Mouse (Mus musculus) heart, adult 9 months (tissue): ENCODE measurements at regions not wholly inside any gene's neighbourhood (a gene's known extent, or its start where the extent isn't known, plus 50 kb on each side); places are given as distances from the start of the nearest gene placed in this dataset.

Experiments used
- DNase-seq, 2 experiments: peaks; one replicate each; pipeline ENCODE4 v3.0.0; 2022; ENCODE audit warnings: low spot score in 2 of 2

DNA sequence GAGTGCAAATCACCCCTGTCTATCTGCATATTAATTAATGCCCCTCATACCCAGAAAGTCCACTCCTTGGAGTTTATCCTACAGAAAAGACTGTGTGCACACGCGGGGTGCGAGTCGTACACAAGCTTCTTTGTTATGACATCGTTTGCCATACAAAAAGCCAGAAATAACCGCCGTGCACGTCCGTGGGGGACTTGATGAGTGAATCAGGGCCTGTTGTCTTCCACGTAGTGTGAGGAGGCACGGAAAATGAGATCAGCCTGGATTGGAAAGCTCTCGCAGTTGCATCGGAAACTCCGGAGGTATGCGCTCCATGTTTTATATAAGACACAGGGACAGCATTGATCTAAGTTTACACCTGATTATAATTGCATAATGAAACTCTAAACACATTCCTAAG lies 120.3 kb downstream of the Etnk1 start:
- no peak for DNase-seq

DNA sequence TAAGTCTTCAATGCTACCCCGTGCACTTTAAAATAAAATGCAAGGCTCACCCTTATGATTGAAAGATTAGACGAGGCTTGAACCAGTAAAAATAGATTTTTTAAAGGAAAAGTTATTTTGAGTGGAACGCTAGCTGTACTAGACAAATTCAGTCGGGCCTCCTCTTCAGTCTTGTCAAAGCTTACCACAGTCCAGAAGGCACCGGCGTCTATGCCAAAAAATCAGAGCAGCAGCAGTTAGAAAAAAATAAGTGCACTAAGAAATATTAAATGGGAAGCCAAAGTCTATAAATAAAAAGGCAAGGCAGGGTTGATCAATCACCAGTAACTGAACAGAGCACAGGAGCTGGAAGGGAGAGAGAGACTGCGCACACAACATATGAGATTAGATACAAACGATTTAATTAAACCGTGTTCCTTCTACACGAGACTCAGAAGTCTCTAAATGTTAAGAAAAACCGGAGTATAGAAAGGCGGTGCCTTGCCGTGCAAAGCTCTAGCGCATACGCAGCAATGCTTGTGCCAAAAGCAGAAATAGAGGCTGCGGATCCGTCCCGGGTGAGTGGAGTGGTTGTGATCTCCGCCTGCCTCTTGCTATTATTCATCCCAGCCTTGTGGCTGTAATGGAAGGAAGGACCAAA lies 121.6 kb downstream of the Etnk1 start:
- no peak for DNase-seq

DNA sequence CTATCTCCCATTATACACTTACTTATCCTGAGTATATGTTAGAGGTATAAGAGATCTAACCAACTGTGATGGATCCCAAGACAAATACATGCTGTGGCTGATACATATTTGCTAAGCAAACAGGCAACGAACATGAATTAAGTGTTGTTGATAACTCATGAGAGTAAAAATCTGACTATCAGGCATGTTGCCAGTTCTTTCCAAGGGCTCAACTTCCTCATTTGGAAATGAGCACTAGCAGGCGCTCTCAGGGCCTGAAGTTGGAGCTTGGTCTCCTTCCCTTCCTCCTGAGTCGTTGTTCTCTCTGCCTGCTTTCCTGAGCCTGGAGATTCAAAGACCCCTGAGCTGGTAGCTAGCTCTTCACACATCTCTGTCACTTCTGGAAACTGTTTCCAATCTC lies 126.6 kb downstream of the Etnk1 start:
- no peak for DNase-seq

DNA sequence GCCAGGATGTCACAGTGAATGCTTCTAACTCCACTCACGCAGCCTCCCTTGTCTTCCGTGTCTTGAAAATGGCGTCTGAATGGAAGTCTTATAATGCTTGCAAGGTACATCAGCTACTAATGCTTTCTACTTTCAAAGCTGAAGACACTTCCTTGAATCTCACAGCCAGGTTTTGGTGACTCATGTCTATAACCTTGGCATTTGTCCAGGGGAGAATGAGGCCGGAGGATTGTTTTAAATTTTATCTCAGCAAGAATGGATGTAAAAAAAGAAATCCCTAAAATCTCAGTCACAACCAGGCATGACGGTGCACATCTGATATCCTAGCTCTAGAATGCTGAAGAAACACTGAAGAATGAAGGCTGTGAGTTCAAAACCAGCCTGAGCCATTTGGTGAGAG lies 131.4 kb downstream of the Etnk1 start:
- DNase-seq, result no peak

DNA sequence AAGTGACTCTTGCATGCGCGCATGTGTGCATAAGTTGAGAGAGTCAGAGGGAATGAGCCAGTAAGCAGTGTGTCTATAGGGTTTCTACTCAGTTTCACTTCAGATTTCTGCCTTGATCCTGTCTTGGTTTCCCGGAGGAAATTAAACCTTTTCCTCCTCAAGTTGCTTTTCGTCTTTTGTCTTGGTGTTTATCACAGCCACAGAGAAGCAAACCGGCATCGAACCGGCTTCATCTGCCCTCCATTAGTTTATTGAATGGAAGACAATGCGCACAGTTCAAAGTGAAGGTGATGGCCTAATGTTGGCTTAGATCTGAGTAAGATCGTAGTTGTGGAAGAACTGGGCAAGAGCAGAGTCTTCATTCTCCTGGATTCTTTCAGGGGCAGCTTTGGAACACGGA lies 134.4 kb downstream of the Etnk1 start:
- no peak for DNase-seq

DNA sequence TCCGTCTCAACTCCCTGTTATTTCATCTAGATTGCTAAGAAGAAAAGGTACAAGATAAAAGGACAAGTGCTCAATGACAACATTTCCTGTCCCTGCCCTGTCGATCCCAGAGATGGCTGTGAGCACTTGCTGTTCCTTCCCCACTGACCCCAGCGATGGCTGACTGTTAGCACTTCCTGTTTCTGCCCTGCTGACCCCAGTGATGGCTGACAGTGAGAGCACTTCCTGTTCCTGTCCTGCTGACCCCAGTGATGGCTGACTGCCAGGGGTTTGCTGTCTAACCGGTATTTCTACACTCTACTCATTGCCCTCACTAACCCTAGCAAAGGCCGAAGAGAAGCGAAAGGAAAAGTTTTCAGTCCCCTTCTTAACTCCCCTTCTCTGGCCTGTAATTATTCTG lies 140.3 kb downstream of the Etnk1 start:
- peak in 1 of 2 experiments; percentile 5 for DNase-seq

DNA sequence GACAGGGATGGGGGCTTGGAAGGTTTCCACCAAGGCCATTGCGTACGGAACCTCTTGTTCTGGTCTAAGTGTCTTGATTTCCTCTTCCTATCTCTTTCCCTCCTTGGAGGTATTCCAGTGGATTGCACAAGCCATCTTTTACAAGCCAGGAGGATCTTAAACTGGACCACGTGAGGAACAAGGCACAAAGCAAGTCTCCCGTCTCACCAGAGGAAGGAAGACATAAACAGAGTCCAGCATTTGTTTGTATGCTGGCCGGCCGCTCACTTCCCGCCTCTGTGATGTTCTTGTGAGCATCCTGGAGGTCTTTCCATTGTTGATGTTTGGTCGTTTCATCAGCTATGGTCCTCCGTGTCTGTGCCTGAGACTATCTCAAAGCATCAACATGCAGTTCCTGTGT lies 148.8 kb downstream of the Etnk1 start:
- peak; percentile 52 to 67 for DNase-seq

DNA sequence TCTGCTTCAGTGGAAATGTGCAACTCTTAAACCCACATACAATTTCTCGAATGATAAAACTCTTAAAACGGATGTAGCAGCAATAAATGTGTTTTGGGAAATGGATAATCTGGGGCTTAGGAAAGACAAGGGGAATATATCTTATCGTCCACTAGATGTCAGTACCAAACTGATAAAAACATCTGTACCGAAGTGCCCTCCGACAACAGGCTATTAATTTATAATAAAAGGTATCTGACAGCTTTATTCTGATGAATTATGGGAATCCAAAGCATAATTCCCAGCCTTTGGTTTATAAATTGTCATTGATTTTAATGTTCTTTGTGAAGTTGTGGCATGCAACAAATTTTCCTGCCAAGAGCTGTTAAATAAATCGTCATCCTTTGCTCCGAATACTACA lies 153.4 kb downstream of the Etnk1 start:
- DNase-seq, result no peak

DNA sequence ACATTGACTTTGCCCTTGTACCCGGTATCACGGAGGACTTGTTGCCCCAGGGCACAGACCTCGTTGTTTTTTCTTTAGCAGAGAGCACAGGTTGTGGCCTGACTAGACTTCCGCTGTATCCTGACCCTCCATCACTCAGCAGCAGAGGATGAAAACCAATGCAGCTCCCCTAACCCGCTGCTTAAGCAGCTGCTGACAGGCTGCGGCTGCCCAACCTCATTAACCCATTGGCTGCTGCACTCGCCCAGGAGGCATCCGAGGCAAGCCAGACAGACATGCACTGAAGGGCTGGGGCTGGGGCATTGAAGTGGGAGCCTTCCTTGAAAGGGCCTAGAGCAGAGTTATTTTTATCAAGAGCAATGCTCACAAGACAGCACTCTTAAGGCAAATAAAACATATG lies 157.6 kb downstream of the Etnk1 start:
- DNase-seq, result no peak

DNA sequence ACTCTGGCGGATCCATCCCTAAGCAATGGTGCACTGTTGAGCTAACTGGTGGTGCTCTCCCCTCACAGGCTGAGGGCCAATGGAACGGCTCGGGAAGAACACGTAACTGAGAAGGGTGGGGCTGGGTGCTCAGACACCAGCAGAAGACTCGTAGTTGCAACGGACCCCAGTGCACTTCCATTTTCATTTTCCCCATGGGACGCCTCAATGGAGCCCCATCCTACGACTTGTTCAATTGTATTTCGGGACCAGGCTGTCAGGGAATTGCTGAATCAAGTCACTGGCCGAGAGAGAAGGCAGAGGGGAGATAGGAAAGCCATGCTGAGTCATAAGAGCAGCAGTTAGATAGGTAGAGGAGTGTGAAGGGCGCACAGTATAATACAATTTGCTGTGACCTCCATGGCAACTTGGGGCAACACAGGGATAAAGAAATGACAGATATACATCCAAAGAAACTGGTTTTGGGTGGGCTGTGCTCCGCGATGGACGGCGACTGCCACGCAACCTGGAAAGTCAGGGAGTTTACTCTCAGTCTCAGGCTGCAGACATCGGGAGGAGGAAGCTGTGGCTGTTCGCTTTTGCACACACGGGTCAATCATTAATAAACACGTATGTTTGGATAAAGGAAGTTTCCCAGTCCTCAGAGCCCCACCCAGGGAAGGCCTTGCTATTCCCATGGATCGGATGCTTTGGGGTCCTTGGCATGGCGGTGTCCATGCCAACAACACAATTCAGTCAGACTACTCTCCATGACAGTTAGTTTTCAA lies 160.1 kb downstream of the Etnk1 start:
- DNase-seq, result peak in 1 of 2 experiments; percentile 4

DNA sequence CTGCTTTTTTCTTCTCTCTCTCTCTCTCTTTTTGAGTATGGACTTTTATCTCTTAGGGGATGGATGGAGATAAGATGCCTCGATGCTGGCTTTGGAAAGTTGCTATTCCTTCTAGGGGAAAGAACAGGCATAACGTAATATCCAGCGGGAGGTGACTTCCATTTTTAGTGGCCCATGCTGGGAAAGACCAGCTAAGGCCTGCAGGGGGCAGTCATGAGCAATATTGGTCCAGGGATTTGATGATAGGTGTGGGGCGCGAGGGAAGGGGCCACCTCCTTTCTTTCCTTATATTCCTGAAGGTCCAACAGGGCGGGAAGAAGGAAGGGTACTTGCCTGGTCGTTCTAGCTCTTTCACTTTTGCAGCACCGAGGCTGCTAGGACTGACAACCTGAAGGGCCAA lies 160.8 kb downstream of the Etnk1 start:
- no peak for DNase-seq

DNA sequence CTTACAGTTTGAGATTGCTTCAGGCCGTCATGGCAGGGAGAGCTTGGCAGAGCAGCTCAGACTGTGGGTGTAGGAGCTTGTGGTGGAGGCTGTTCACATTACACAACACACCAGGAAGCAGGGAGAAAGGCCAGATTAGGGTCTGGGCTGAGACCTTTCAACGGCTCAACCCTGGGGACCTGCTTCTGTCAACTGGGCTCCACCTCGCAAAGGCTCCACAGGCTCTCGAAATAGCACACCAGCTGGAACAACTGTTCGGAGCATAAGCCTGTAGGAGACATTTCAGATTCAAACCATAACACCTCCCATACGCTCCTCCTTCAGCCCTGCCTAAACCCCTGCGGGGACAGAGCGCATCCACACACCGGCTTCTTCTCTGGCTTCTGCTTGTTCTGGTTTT lies 161.2 kb downstream of the Etnk1 start:
- no peak for DNase-seq

DNA sequence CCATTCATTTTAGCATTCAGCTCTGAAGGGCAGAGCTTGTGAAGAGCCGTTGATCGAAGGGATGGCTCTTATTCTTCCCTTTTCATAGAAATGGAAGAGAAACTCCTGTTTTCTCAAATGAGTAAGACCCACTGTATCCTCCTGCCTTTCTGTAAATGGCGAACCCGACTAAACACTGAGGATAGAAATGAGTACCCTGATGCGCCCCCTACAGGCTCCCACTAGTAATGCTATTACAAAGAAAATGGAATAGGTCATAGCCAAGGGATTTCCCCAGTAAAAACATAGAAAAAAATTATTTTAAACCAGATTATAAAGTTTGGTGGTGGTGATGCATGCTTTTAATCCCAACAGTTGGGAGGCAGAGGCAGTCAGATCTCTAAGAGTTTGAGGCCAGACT lies 162.1 kb downstream of the Etnk1 start:
- no peak for DNase-seq

DNA sequence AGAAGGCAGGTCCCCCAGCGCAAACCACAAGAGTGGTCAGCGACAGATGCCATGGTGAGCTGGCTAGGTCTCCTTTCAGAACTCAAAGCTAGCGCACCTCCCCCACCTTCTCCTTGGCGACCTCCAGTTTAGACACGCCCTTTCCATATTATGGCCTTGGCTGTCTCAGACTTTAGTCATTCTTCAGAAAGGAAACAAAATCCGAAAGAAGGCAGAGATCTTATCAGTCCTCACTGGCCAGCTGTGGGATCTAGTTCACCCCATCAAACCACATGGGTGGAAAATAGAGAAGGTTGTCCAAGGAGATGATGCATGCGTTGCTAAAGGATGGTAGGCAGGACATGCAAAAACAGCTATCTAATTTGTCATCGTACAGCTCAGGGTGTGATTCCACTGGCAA lies 166.5 kb downstream of the Etnk1 start:
- no peak for DNase-seq

DNA sequence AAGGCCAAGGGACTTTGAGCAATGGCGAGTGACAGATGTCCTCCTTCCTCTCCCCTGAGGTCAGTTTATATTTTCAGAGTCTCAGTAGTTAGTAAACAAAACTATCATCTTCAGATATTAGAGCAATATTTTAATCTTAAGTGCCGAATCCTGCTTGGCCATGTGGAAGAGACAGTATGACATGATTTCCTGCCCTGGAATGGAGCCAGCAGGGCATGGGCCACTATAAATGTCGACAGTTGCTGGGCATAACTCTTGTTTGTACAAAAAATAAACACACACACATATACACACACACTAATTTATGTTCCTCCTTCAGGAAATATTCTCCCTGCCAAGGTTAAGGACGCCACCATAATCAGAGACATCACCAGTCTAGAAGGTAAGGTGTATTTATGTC lies 169.6 kb downstream of the Etnk1 start:
- DNase-seq, result no peak

DNA sequence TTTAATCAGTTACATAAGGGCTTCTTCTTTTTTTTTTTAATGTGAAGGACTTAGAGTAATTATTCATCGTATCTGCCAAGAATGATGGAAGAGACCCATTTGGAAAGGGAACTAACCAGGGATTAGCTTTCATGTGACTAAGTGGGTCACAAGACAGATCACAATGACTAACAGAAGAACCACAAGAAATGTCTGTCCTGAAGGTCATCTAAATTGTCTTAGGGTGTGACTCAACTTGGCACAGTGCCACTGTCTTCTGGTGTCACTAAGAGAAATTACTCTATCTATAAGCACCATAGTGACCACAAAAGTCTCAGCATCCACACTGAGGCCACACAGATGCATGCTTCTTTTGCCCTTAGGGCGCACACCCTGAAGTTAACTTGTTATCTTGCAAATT lies 182.0 kb downstream of the Etnk1 start:
- DNase-seq, result no peak

DNA sequence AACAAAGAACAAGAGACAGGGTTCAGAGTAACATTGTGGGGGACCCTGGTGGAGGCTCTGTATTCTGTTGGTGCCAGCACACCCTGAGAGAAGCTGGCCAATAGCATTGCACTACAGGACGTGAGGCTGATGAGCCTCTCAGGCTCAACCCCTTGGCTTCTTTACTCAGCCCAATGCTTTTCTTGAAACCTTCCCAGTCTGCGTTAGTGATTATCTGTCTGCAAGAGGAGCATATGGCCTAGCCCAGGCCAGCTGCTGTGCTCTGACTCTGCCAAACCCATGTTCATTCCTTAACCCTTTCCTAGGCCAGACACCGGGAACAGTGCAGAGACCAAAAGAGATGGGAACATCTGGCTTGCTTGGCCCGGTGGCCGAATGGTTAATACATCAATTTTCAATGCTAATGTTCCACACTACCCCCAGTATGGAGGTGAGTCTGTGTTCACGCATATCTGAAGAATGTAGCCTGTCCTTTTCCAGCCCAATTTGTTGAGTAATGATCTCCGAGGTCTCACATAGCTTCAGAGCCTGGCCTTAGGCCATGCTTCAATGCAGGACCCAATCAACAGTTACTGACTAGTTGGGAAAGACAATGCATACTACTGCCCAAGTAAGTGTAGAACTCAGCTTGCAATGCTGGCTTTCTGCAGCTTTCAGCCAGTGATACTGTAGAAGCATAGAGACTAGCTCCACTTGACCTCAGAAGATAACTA lies 192.5 kb downstream of the Etnk1 start:
- no peak for DNase-seq

DNA sequence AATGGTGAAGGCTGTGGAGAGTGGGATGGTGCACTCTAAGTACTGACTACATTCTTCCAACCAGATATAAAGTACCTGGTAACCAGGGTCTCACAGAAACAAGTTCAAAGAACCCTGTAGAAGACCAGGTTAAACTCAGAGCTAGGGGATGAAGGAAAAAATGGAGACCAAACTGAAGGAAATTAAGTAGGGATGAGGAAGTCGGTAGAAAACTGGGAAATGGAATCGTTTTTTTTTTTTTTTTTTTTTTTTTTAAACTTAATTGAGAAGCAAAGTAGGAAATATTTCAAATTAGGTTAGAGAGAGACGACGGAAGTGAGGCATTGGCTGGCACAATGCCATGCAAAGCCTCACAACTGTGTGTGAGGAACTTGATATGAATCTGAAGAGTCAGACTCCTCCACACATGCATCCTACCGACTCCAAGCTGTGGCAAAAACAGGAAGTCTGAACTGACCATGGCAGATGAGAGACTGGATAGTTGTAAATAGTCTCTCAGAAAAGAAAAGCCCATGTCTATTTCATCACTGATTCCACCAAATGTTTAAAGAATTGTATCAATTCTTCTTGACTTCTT lies 194.2 kb downstream of the Etnk1 start:
- DNase-seq, result no peak

DNA sequence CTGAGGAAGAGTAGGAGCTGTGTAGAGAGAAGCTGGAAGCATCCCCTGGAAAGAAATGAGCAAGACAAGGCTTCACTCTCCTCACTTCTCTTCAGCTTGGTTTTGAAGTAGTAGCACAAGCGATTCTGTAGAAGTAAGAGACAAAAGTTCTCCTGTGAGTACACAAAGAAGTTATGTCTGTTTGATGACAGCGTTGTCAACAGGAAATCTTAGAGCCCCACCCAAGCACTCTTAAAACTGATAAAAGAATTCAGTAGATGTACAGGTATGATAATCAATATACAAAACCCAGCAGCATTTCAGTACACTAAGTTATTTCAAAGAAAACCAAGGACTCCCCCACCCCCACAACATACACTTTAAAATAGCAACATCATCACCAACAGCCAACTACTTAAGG lies 194.9 kb downstream of the Etnk1 start:
- DNase-seq, result no peak

DNA sequence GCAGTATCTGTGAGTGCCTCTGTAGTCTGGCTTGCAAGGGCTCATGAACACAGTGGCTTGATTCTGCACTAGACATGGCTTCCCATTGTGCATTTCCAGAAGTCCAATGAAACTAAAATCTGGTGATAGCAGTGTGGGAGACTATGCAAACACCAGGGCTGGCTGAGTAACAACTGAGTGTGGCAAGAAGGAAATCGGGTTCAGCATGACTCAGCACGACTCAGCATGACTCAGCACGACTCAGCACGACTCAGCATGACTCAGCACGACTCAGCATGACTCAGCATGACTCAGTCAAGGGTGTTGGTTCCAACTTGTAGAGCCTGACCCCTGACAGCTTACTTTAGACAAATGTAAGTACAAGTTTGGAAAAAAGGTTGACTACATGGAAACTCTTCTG lies 198.8 kb downstream of the Etnk1 start:
- DNase-seq, result no peak

DNA sequence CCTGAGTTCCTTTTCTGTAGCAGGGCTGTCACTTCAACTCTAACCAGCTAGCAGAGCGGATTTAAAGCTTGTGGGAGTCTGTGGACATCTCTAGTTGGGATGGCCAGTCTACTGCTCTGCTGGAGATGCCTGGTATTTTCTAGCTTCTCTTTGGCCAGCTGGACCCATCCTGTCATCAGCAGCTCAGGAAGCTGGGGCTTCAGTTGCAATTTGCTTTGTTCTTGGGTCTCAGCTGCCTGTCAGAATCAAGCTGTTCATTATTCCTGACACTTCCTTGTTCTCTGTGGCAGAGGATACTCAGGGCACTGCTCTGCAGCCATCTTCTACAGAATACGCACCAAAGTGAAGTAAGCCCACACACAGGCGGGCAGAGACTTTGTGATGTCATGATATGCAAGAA lies 200.8 kb downstream of the Etnk1 start:
- no peak for DNase-seq

DNA sequence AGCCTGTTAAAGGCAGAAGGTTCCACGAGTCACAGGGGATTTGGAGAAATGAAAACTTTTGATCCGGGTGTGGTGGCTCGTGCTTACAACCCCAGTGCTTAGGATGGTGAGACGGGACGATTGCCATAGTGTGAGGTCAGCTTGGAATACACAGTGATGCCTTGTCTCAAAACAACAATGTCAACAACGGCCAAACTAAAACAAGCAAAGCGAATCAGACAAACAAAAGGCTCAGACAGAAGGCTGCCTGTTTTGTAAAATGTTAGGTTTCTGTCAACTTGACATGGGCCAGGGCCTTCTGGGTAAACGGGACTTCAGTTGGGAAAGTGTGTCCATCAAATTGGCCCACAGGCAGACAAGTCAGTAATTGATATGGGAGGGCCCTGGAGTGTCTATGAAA lies 201.6 kb downstream of the Etnk1 start:
- no peak for DNase-seq

DNA sequence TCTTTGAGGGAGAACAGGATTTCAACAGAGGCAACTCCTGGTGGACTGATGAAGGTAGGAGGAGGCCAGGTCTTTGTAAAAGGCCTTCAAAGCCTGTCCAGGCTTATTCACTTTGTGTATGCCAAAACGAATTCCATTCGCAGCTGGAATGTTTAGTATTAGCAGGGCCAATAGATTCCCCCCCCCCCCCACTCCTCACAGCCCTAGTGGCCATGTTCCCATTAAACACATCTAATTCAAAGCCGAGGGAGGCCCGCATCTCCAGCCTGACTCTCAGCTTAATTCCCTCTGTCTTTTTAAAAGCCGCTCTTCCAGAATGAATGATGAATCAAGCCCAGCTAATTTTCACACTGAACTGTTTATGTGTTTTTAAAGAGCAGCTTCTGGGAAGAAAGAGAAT lies 205.5 kb downstream of the Etnk1 start:
- DNase-seq, result no peak
